Mouse (Mus musculus) urinary bladder, adult 18-20 months (tissue): ENCODE data around the gene Nos3.

Experiments used
- DNase-seq, 2 experiments: peaks; one replicate each; pipeline ENCODE4 v3.0.0; 2022; ENCODE audit warnings: low spot score in 2 of 2, mixed read lengths in 2 of 2

Nos3 gene

DNA sequence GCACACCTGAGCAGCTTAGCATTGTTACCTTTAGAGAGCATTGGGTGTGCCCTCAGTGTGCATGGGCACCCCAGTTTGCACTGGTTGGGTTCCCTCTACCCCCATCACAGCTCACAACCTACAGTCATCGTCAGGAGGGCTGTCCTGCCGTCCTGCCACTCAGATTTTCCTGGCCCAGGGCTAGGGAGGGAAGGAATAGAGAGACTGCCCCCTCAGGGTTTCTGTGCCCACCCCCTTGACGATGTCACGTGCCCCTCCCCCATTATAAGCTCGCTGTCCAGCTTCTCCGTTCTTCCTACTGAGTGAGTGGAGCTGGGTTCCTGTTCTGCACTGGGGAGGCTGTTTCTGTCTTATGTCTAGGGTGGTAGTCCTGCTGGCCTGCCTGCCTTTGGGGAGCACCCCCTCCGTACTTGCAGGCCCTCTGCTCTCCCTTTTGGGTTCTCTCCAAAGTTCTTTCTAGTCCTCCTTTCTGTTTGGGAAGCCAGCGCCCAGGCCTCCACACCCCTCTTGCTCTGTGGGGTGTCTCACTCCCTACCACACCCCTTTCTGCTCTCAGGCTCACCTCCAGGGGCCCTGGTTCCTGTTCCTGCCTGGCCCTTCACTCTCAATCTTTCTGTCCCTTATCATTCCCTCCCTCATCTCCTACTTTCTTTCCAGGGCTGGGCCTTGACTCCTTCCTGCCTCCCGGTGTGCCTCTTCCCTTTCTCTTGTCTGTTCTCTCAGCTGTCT is 62.1 kb downstream of the Nos3 start:
- DNase-seq: no peak

DNA sequence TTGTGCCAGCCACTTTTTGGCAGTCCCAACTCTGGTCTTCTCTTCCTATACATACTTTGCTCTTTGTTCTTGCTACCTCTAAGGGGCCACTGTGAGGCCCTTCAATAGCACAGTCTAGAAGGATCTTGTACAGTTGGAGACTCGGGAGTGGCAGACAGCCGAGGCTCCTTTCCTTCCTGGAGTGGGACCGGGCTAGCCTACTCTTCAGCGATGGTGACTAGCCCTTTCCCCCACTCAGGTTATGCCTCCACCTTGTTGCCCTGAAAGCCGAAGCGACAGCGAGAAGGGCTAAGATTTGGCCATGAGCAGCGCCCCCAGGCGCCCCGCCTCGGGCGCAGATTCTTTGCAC is 62.6 kb downstream of the Nos3 start:
- DNase-seq: no peak

DNA sequence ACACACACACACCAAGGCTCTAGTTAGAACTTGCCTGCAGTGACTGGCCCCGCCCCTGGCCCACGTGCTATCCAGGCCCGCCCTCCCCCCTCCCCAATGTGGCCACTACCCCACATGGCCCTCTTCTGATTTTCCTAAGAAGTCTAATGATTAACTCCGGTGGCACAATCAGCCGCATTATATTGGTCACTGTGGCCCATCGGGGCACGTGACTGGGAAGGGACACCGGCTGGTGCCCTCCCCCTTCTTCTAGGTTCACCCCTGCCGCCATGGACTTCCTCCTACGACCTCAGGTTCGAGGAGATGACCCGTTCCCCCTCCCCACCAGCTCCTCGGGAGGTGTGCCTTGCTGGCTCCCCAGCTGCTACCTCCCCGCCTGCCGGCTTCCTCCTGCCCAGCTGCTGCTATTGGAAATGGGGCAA is 63.4 kb downstream of the Nos3 start:
- DNase-seq: no peak

DNA sequence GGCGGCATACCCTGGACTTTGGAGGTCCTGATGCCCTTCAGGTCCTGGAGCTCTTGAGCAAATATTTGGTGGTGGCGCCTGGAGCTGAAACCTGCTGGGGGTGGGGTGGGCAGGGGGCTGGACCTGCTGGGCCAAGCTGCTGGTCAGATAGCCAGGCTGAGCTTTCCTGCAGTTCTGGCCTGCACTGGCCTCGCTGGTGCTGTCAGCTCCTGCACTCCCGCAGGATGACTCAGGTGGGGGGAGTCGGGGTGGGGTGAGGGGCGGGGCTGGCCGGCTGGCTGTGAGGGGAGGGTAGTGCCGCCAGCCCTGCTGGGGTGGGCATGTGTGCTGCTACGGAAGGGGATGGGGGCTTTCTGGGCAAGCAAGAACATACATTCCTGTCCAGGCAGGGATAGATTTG is 64.0 kb downstream of the Nos3 start:
- no peak for DNase-seq

DNA sequence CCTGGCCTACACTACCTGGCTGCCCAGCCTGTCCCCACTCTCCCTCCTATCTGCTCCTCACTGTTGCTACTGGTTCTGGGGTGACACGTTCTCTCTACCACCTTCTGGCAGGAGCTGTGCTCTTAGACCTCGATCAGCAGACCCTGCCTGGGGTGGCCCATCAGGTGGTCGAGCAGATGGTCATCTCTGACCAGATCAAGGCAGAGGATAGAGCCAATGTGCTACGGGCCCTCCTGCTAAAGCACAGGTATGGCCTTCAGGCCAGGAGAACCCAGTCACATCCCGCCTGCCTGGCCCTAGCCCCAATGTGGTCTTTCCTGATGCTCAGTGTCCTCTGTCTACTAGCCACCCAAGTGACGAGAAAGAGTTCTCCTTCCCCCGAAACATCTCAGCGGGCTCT is 69.4 kb downstream of the Nos3 start:
- DNase-seq: no peak
